Mouse (Mus musculus): ENCODE results near the gene Lipt2. TPM values are rescaled to one million over a fixed set of nuclear protein-coding genes. Genes with fewer than 3 reads are reported as not detected.

The Lipt2 gene
- polyA plus RNA-seq, 1 experiment from 2014 or later = 20.1 TPM

GRCm38 (mm10) chr7:100123486-100123885 lies 35.6 kb upstream of the Lipt2 start:
- peak; percentile 69 for DNase-seq (ENCODE audit: low spot score)
- 53% methylated on average over 6 of the region's 6 CpGs for WGBS
- Histone ChIP-seq H3K9me3 (replicated peaks; ENCODE audit: low read length) (no peaks in the 10 kb centered on the region), H3K4me2 (ENCODE audit: low read length) (no peak overlapping the region), H3K27me3 (ENCODE audit: insufficient read depth, low read length) (no peaks in the 10 kb centered on the region), H3K4me3 (replicated peaks; ENCODE audit: low read depth, low read length) (no peak overlapping the region), H3K4me1 (replicated peaks; ENCODE audit: insufficient read depth, low read length) (no peaks in the 10 kb centered on the region; the same call in 1 of the 2 replicates), H3K9ac (ENCODE audit: low read depth, low read length) (no peak overlapping the region), H3K36me3 (ENCODE audit: insufficient read depth, low read length) (no peaks in the 10 kb centered on the region), H3K27ac (no peak overlapping the region)
- ATAC-seq (replicated peaks; ENCODE audit: low FRiP score, low read depth) = no peak
- TF ChIP-seq CTCF (IDR thresholded peaks at IDR 0.05; ENCODE audit: low read depth) = peak; percentile 76

DNA sequence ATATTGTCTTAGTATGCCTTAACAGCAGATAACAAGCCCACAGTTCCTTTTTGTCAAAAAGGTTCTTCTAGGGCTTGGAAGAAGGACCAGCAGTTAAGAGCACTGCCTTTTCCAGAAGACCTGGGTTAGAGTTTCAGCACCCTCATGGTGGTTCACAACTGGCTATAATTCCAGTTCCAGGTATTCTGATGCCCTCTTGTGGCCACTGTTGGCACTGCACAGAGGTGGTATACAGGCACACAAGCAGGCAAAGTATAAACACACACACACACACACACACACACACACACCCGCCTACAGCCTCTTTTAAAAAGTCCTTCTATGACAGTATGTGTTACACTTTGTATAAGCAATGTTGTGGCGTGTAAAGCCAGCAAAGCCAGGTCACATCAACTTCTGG lies 34.9 kb upstream of the Lipt2 start:
- ATAC-seq (replicated peaks; ENCODE audit: low FRiP score, low read depth) (no peak), DNase-seq (ENCODE audit: low spot score) (no peak)
- Histone ChIP-seq H3K4me2 (ENCODE audit: low read length) (no peak overlapping the region), H3K4me1 (replicated peaks; ENCODE audit: insufficient read depth, low read length) (no peaks in the 10 kb centered on the region; the same call in 1 of the 2 replicates), H3K4me3 (replicated peaks; ENCODE audit: low read depth, low read length) (no peak overlapping the region), H3K27me3 (ENCODE audit: insufficient read depth, low read length) (no peaks in the 10 kb centered on the region), H3K9ac (ENCODE audit: low read depth, low read length) (no peak overlapping the region), H3K9me3 (replicated peaks; ENCODE audit: low read length) (no peaks in the 10 kb centered on the region), H3K27ac (no peak overlapping the region), H3K36me3 (ENCODE audit: insufficient read depth, low read length) (no peaks in the 10 kb centered on the region)
- 87% methylated on average over 2 of the region's 2 CpGs for WGBS
- TF ChIP-seq CTCF (IDR thresholded peaks at IDR 0.05; ENCODE audit: low read depth) = peak; percentile 66

- H3K27ac ChIP-seq = no peak overlapping the region
- peak; percentile 15 for DNase-seq (ENCODE audit: low spot score)
These were observed 33.9 kb upstream of the Lipt2 start for GRCm38 (mm10) chr7:100125166-100125565.

GRCm38 (mm10) chr7:100126514-100126913 lies 32.6 kb upstream of the Lipt2 start:
- TF ChIP-seq CTCF (IDR thresholded peaks at IDR 0.05; ENCODE audit: low read depth) = no peak
- DNase-seq (ENCODE audit: low spot score) (no peak), ATAC-seq (replicated peaks; ENCODE audit: low FRiP score, low read depth) (no peak)
- H3K27ac ChIP-seq = no peak overlapping the region
- H3K4me1 ChIP-seq (replicated peaks; ENCODE audit: insufficient read depth, low read length) = no peaks in the 10 kb centered on the region; the same call in 1 of the 2 replicates
- H3K4me3 ChIP-seq (replicated peaks; ENCODE audit: low read depth, low read length) = no peak overlapping the region
- H3K9me3 ChIP-seq (replicated peaks; ENCODE audit: low read length) = no peaks in the 10 kb centered on the region
- WGBS = 91% methylated on average over 7 of the region's 7 CpGs
- no peak overlapping the region for H3K4me2 ChIP-seq (ENCODE audit: low read length)
- no peaks in the 10 kb centered on the region for H3K36me3 ChIP-seq (ENCODE audit: insufficient read depth, low read length)
- no peak overlapping the region for H3K9ac ChIP-seq (ENCODE audit: low read depth, low read length)
- H3K27me3 ChIP-seq (ENCODE audit: insufficient read depth, low read length) = no peaks in the 10 kb centered on the region

More at GRCm38 (mm10) chr7:100125166-100125565, 33.9 kb upstream of the Lipt2 start:
- Histone ChIP-seq H3K4me1 (replicated peaks; ENCODE audit: insufficient read depth, low read length) (no peaks in the 10 kb centered on the region; the same call in 1 of the 2 replicates), H3K36me3 (ENCODE audit: insufficient read depth, low read length) (no peaks in the 10 kb centered on the region), H3K27me3 (ENCODE audit: insufficient read depth, low read length) (no peaks in the 10 kb centered on the region), H3K4me3 (replicated peaks; ENCODE audit: low read depth, low read length) (no peak overlapping the region), H3K9me3 (replicated peaks; ENCODE audit: low read length) (no peaks in the 10 kb centered on the region), H3K4me2 (ENCODE audit: low read length) (no peak overlapping the region), H3K9ac (ENCODE audit: low read depth, low read length) (no peak overlapping the region)
- ATAC-seq (replicated peaks; ENCODE audit: low FRiP score, low read depth) = no peak
- WGBS = 71% methylated on average over 4 of the region's 4 CpGs
- TF ChIP-seq CTCF (IDR thresholded peaks at IDR 0.05; ENCODE audit: low read depth) = no peak

DNA sequence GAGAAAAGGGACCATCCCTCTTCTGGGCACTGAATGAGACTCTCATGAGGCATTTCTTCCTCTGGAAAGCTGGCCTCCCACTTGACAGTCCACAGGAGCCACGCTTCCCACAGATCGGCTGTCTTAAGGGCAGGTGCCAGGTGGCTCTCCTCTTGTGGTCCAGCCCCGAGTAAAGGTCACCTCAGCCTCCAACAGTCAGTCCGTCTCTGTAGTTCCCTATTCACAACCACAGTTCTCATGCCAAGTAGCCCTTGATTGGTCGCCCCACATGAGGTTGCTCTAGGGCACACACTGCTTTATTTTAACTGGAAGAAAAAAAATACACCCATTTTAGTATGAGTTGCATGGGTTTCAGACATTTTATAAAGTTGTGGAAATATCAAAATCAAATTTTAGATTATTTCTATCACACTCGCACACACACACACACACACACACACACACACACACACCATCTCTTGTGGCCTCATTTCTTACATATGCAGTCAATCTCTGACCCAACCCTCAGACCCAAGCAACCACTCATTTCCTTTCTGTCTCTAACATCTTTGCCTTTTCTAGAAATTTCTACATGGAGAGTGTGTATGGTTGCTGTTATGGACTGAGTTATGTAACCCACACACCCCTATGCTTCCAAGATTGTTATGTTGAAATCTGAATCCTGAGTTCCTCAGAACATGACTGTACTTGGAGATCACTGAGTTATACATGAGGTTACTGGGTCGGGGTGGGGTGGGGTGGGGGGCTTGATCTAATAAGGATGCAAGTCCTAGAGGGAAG lies 30.6 kb upstream of the Lipt2 start:
- no peak for DNase-seq (ENCODE audit: low spot score)

DNA sequence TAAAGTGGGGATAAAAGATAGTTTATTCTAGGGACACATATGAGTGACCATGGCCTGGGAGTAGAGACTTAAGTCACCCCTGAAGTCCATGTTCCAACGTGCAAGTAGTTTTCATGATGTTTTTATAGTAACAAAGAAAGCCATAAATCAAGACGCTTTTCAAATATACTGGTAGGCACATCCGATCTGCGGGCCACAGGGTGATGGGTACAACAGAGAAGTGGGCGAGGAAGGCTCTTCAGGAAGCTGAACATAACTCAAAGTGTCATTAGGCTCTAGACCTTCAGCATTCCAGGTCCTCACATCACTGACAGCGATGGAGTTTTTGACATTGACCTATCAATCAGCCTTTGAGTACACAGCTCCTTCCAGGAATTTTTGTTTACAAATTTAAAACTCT lies 28.5 kb upstream of the Lipt2 start:
- H3K27ac ChIP-seq = no peak overlapping the region
- TF ChIP-seq CTCF (IDR thresholded peaks at IDR 0.05; ENCODE audit: low read depth) = no peak

More for the DNA sequence above, 30.6 kb upstream of the Lipt2 start:
- no peaks in the 10 kb centered on the region for H3K9me3 ChIP-seq (replicated peaks; ENCODE audit: low read length)
- H3K9ac ChIP-seq (ENCODE audit: low read depth, low read length) = no peak overlapping the region
- no peaks in the 10 kb centered on the region for H3K36me3 ChIP-seq (ENCODE audit: insufficient read depth, low read length)
- H3K4me1 ChIP-seq (replicated peaks; ENCODE audit: insufficient read depth, low read length) = no peaks in the 10 kb centered on the region
- H3K27me3 ChIP-seq (ENCODE audit: insufficient read depth, low read length) = no peaks in the 10 kb centered on the region
- no peak for TF ChIP-seq CTCF (IDR thresholded peaks at IDR 0.05; ENCODE audit: low read depth)
- 63% methylated on average over 7 of the region's 7 CpGs for WGBS
- no peak overlapping the region for H3K4me2 ChIP-seq (ENCODE audit: low read length)
- no peak overlapping the region for H3K27ac ChIP-seq
- no peak for ATAC-seq (replicated peaks; ENCODE audit: low FRiP score, low read depth)
- no peak overlapping the region for H3K4me3 ChIP-seq (replicated peaks; ENCODE audit: low read depth, low read length)

More for the DNA sequence above, 28.5 kb upstream of the Lipt2 start:
- no peaks in the 10 kb centered on the region for H3K9me3 ChIP-seq (replicated peaks; ENCODE audit: low read length)
- no peak overlapping the region for H3K9ac ChIP-seq (ENCODE audit: low read depth, low read length)
- ATAC-seq (replicated peaks; ENCODE audit: low FRiP score, low read depth) (no peak), DNase-seq (ENCODE audit: low spot score) (peak; percentile 22)
- no peak overlapping the region for H3K4me2 ChIP-seq (ENCODE audit: low read length)
- H3K27me3 ChIP-seq (ENCODE audit: insufficient read depth, low read length) = no peaks in the 10 kb centered on the region
- H3K36me3 ChIP-seq (ENCODE audit: insufficient read depth, low read length) = no peaks in the 10 kb centered on the region
- 16% methylated on average over 6 of the region's 6 CpGs for WGBS
- H3K4me3 ChIP-seq (replicated peaks; ENCODE audit: low read depth, low read length) = no peak overlapping the region
- no peaks in the 10 kb centered on the region for H3K4me1 ChIP-seq (replicated peaks; ENCODE audit: insufficient read depth, low read length)
